In genomic region chr11:70177647-70178046, GRCm38 (mm10) we compare ENCODE assay signal across 9 mouse cellular contexts. TPM values are rescaled to one million over a fixed set of nuclear protein-coding genes. Genes with fewer than 3 reads are reported as not detected.
A peak's percentile ranks its signal among the peaks of the same experiment; 100 is the strongest.
DNase-seq lines count a peak whose midpoint lies in the region; ATAC-seq lines count a peak whose summit lies in the region.
"Had no signal": no experiment of that assay in that cellular context is flagged by ENCODE, and none has a peak within 500 bp of the region (broad histone marks: within the 10 kb centered on the region; RNA-seq: fewer than 3 reads in every experiment).

No protein-coding gene starts in this region.

- no peak overlapping the region for H3K27ac ChIP-seq in kidney, embryonic 16.5 days (ENCODE audit: low read length)
- H3K27ac ChIP-seq: neural tube, embryonic 13.5 days had no signal

- peak; percentile 21 for DNase-seq in adrenal gland, postnatal 14 days
- no peak for DNase-seq in adrenal gland, adult 18-20 months (ENCODE audit: low spot score in 2 of 2)
- DNase-seq in kidney, postnatal 4 days, result peak; percentile 39 to 45
- DNase-seq in thymus, postnatal 14 days, result peak; percentile 34
- DNase-seq in thymus, adult 18-20 months, result no peak
- DNase-seq in testis, postnatal 14 days (ENCODE audit: low spot score), result peak; percentile 48
- DNase-seq in yolk sac, embryonic 10.5 days (ENCODE audit: low spot score), result no peak

- no peak overlapping the region for H3K9ac ChIP-seq in kidney, embryonic 16.5 days (replicated peaks; ENCODE audit: low read length)
- H3K9ac ChIP-seq: neural tube, embryonic 13.5 days had no signal

- ATAC-seq in kidney, embryonic 16.5 days (ENCODE audit: low FRiP score, low TSS enrichment), result no peak

- no peaks in the 10 kb centered on the region for H3K27me3 ChIP-seq in kidney, embryonic 16.5 days (ENCODE audit: insufficient read depth, low read length)
- H3K27me3 ChIP-seq: neural tube, embryonic 13.5 days had no signal

- no peaks in the 10 kb centered on the region for H3K36me3 ChIP-seq in kidney, embryonic 16.5 days (ENCODE audit: insufficient read depth, low read length)
- H3K36me3 ChIP-seq: neural tube, embryonic 13.5 days had no signal

- H3K9me3 ChIP-seq in kidney, embryonic 16.5 days (ENCODE audit: low read length), result peaks cover 4% of the 10 kb centered on the region; the same call in 1 of the 2 replicates
- H3K9me3 ChIP-seq: neural tube, embryonic 13.5 days had no signal

- H3K4me3 ChIP-seq in kidney, embryonic 16.5 days (ENCODE audit: low read length), result no peak overlapping the region
- H3K4me3 ChIP-seq: neural tube, embryonic 13.5 days had no signal

- H3K4me2 ChIP-seq in kidney, embryonic 16.5 days (replicated peaks; ENCODE audit: low read depth, low read length), result no peak overlapping the region
- H3K4me2 ChIP-seq: neural tube, embryonic 13.5 days had no signal

- no peaks in the 10 kb centered on the region for H3K4me1 ChIP-seq in kidney, embryonic 16.5 days (ENCODE audit: insufficient read depth, low read length)
- H3K4me1 ChIP-seq: neural tube, embryonic 13.5 days had no signal

- WGBS in kidney, embryonic 16.5 days, result 76% methylated on average over 8 of the region's 8 CpGs

RNA-seq across cellular contexts. Expression of gene Clec10a, which starts 21.6 kb away (rescaled TPM):
- 4.2 and 8.2 TPM in 2 replicates for total RNA-seq in adrenal gland, postnatal 14 days (2021)
- 1 to 10 TPM; 2.5 to 9.2 TPM for total RNA-seq in adrenal gland, adult 18-20 months (2021)
- 0.67 and 0.80 TPM in 2 replicates for polyA plus RNA-seq in kidney, embryonic 16.5 days (2015; fragmentation: Nextera tagmentation; extraction: Ambion mirVana)

RNA-seq across cellular contexts. Expression of gene Slc16a11, which starts 34.9 kb away (rescaled TPM):
- total RNA-seq in adrenal gland, postnatal 14 days (2021), result 0.53 and 0.96 TPM in 2 replicates
- 1 to 10 TPM in 1 of 2 experiments, under 1 TPM in 1; 0.53 to 1.1 TPM for total RNA-seq in adrenal gland, adult 18-20 months (2021)
- 5.2 and 5.5 TPM in 2 replicates for polyA plus RNA-seq in kidney, embryonic 16.5 days (2015; fragmentation: Nextera tagmentation; extraction: Ambion mirVana)

RNA-seq across cellular contexts. Expression of gene Slc16a13, which starts 43.2 kb away (rescaled TPM):
- 5.3 and 5.6 TPM in 2 replicates for total RNA-seq in adrenal gland, postnatal 14 days (2021)
- 1 to 10 TPM; 2.4 to 2.9 TPM for total RNA-seq in adrenal gland, adult 18-20 months (2021)
- polyA plus RNA-seq in kidney, embryonic 16.5 days (2015; fragmentation: Nextera tagmentation; extraction: Ambion mirVana), result 18.6 and 19.3 TPM in 2 replicates

RNA-seq across cellular contexts. Expression of gene Mgl2, which starts 47.5 kb away (rescaled TPM):
- total RNA-seq in adrenal gland, postnatal 14 days (2021), result 1.8 and 3.3 TPM in 2 replicates
- 1 to 10 TPM; 3.8 to 9.2 TPM for total RNA-seq in adrenal gland, adult 18-20 months (2021)
- polyA plus RNA-seq in kidney, embryonic 16.5 days (2015; fragmentation: Nextera tagmentation; extraction: Ambion mirVana), result 0.31 and 0.36 TPM in 2 replicates

RNA-seq across cellular contexts. Expression of gene Bcl6b, which starts 52.0 kb away (rescaled TPM):
- total RNA-seq in adrenal gland, postnatal 14 days (2021), result 27.0 and 28.1 TPM in 2 replicates
- total RNA-seq in adrenal gland, adult 18-20 months (2021), result 10 to 100 TPM in 1 of 2 experiments, 1 to 10 TPM in 1; 7.4 to 22.5 TPM
- 27.4 and 31.3 TPM in 2 replicates for polyA plus RNA-seq in kidney, embryonic 16.5 days (2015; fragmentation: Nextera tagmentation; extraction: Ambion mirVana)

Comparison
In these comparisons a context has a peak if more than half of its experiments do, and no peak if none do; other contexts are left out.
1. DNase-seq: peak in adrenal gland, postnatal 14 days (single experiment), kidney, postnatal 4 days (2 of 2), thymus, postnatal 14 days (single experiment) and testis, postnatal 14 days (single experiment); none in adrenal gland, adult 18-20 months (0 of 2), thymus, adult 18-20 months (0 of 2) and yolk sac, embryonic 10.5 days (single experiment).